Mouse (Mus musculus) stomach, embryonic 14.5 days (tissue): ENCODE measurements around the gene Napa. TPM values are rescaled to one million over a fixed set of nuclear protein-coding genes. Genes with fewer than 3 reads are reported as not detected.

Experiments used
- ATAC-seq: fragments of 200-750 bp; cut with Nextera tagmentation; 2 replicates; pipeline ENCODE4 v1.8.0; 2017; ENCODE audit warnings: low read depth, moderate TSS enrichment; ENCODE audit not compliant: insufficient number of reproducible peaks, insufficient read depth, low FRiP score
- H3K27ac ChIP-seq: fragments of 300-500 bp; sonication (generic); 2 replicates; pipeline ENCODE4 v1.5.1; 2014; ENCODE audit warnings: mild to moderate bottlenecking, low read length, moderate library complexity, mixed read lengths
- H3K27me3 ChIP-seq: fragments of 300-500 bp; sonication (generic); 2 replicates; pipeline ENCODE4 v1.6.1; 2014; ENCODE audit warnings: low read length, control low read depth, mixed read lengths; ENCODE audit not compliant: control insufficient read depth, insufficient read depth
- H3K36me3 ChIP-seq: fragments of 300-500 bp; sonication (generic); 2 replicates; pipeline ENCODE4 v1.6.1; 2014; ENCODE audit warnings: mild to moderate bottlenecking, control low read depth, low read length, moderate library complexity, mixed read lengths; ENCODE audit not compliant: control insufficient read depth, insufficient read depth
- H3K4me1 ChIP-seq: fragments of 300-500 bp; sonication (generic); 2 replicates; pipeline ENCODE4 v1.6.1; 2014; ENCODE audit warnings: low read length, control low read depth, mixed read lengths; ENCODE audit not compliant: control insufficient read depth, insufficient read depth
- H3K4me2 ChIP-seq: fragments of 300-500 bp; sonication (generic); replicated peaks from 2 replicates; pipeline ENCODE4 v1.6.1; 2014; ENCODE audit warnings: low read depth, low read length, control low read depth
- H3K4me3 ChIP-seq: fragments of 300-500 bp; sonication (generic); 2 replicates; pipeline ENCODE4 v1.5.1; 2014; ENCODE audit warnings: low read depth, low read length, control low read depth
- H3K9ac ChIP-seq: fragments of 300-500 bp; sonication (generic); replicated peaks from 2 replicates; pipeline ENCODE4 v1.6.1; 2014; ENCODE audit warnings: low read depth, mild to moderate bottlenecking, control low read depth, low read length, moderate library complexity, mixed read lengths
- H3K9me3 ChIP-seq: fragments of 300-500 bp; sonication (generic); 2 replicates; pipeline ENCODE4 v1.6.1; 2016; ENCODE audit warnings: low read depth, low read length, control low read depth; ENCODE audit not compliant: control insufficient read depth
- WGBS: fragments of 180-500 bp; shearing (Covaris S2); extraction: QIAGEN DNeasy Blood & Tissue Kit; methylation state at CpG from one replicate; pipeline ENCODE4 v1.1.7; 2014; 5-methylcytosine and 5-hydroxymethylcytosine counted together
- polyA plus RNA-seq: library from polyadenylated mRNA; unstranded; fragments of >200 nt; fragmentation: Nextera tagmentation; extraction: Ambion mirVana; gene quantifications from 2 replicates; pipeline ENCODE4 v1.2.1, GENCODE M21; 2014

Napa gene
- polyA plus RNA-seq: 188 and 213 TPM in 2 replicates

DNA sequence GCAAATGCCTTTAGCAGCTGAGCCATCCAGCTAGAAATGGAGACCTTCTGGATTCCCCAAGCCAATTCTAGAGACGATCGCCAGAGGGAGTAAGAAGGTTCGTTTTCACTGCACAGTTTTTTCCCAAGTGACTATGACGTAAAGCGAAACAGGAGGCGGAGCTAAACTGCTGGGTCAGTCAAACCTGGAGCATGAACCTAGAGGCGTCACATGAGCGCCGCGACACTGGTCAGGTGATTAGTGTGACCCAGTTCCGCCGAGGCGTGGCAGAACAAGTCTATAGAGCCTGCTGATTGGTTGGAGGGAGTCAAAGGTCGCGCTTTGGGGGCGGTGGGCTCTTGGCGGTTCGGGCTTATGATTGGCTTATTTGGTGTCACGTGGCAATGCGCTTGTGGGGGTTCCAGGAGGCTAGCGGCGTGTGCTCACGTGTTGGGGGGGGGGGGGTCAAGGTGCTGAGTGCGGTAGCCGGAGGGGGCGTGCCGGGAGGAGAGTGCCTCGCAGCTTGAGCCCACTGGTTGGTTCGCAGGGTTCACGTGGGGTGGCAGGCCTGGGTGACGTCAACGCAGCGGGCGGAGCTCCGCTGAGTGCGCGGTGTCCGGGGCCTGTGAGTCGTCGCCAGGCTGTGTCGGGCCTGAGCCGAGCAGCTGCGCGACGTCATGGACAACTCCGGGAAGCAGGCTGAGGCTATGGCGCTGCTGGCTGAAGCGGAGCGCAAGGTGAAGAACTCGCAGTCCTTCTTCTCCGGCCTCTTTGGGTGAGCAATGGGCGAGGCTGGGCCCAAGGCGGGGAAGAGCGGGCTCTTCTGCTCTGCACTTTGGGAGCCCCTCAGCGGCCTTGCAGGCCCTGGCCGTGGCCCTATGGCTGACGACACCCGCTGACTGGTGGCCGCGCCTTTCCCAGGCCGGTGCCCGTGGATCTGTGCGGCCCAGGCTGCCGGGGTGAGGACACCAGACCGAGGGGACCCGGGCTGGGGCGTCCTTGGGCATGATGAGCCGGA, at the start of gene Napa:
Napa (plus strand) TSS at position 438 of the 997 bp plus-strand sequence.
- under 1% methylated on average over 66 of the region's 68 CpGs for WGBS
- no peaks in the 10 kb centered on the region for H3K27me3 ChIP-seq
- peaks cover 7% of the 10 kb centered on the region; the same call in 1 of the 2 replicates for H3K36me3 ChIP-seq
- no peaks in the 10 kb centered on the region for H3K9me3 ChIP-seq
- H3K4me3 ChIP-seq: peak within 1 kb of the TSS; percentile 100
- peak within 1 kb of the TSS; percentile 99 for H3K9ac ChIP-seq
- H3K4me1 ChIP-seq: peaks cover 11% of the 10 kb centered on the region
- peak; percentile 99 for ATAC-seq
- H3K4me2 ChIP-seq: peak within 1 kb of the TSS; percentile 79
- peak within 1 kb of the TSS; percentile 88 for H3K27ac ChIP-seq

GRCm38 (mm10) chr7:16048675-16049575, 49.3 kb upstream of the Napa start:
- peak overlapping the region; percentile 67 for H3K9ac ChIP-seq
- H3K27ac ChIP-seq: peak overlapping the region; percentile 80
- H3K4me1 ChIP-seq: peaks cover 42% of the 10 kb centered on the region
- WGBS: 9% methylated on average over 36 of the region's 36 CpGs
- no peak for ATAC-seq
- H3K4me3 ChIP-seq: peak overlapping the region; percentile 87
- peak overlapping the region; percentile 80 for H3K4me2 ChIP-seq
- H3K9me3 ChIP-seq: no peaks in the 10 kb centered on the region
- no peaks in the 10 kb centered on the region for H3K36me3 ChIP-seq
- no peaks in the 10 kb centered on the region for H3K27me3 ChIP-seq

GRCm38 (mm10) chr7:16049576-16049915, 48.7 kb upstream of the Napa start:
- WGBS: 77% methylated on average over 7 of the region's 7 CpGs
- no peaks in the 10 kb centered on the region for H3K36me3 ChIP-seq

GRCm38 (mm10) chr7:16050600-16050999, 47.7 kb upstream of the Napa start:
- Histone ChIP-seq H3K9me3 (no peaks in the 10 kb centered on the region), H3K9ac (no peak overlapping the region), H3K27ac (no peak overlapping the region), H3K4me3 (no peak overlapping the region), H3K4me2 (no peak overlapping the region), H3K4me1 (peaks cover 26% of the 10 kb centered on the region), H3K36me3 (no peaks in the 10 kb centered on the region), H3K27me3 (no peaks in the 10 kb centered on the region)
- no peak for ATAC-seq
- WGBS: 88% methylated on average over 3 of the region's 3 CpGs

More at GRCm38 (mm10) chr7:16049576-16049915, 48.7 kb upstream of the Napa start:
- no peak for ATAC-seq
- H3K4me3 ChIP-seq: peak overlapping the region; percentile 87
- H3K9me3 ChIP-seq: no peaks in the 10 kb centered on the region
- H3K9ac ChIP-seq: peak overlapping the region; percentile 67; the same call in 1 of the 2 replicates
- no peaks in the 10 kb centered on the region for H3K27me3 ChIP-seq
- H3K4me1 ChIP-seq: peaks cover 37% of the 10 kb centered on the region
- H3K4me2 ChIP-seq: peak overlapping the region; percentile 80
- no peak overlapping the region for H3K27ac ChIP-seq

GRCm38 (mm10) chr7:16051883-16052595, 46.2 kb upstream of the Napa start:
- H3K4me2 ChIP-seq: peak overlapping the region; percentile 84
- peaks cover 20% of the 10 kb centered on the region for H3K4me1 ChIP-seq
- peak overlapping the region; percentile 69 for H3K9ac ChIP-seq
- ATAC-seq: peak; percentile 16; the same call in 1 of the 2 replicates
- no peaks in the 10 kb centered on the region for H3K27me3 ChIP-seq
- 7% methylated on average over 19 of the region's 19 CpGs for WGBS
- H3K4me3 ChIP-seq: peak overlapping the region; percentile 52
- no peaks in the 10 kb centered on the region for H3K36me3 ChIP-seq
- H3K9me3 ChIP-seq: no peaks in the 10 kb centered on the region
- H3K27ac ChIP-seq: peak overlapping the region; percentile 86

GRCm38 (mm10) chr7:16052684-16053083, 45.6 kb upstream of the Napa start:
- peak; percentile 78 for ATAC-seq
- Histone ChIP-seq H3K4me3 (peak overlapping the region; percentile 52), H3K36me3 (no peaks in the 10 kb centered on the region), H3K9me3 (no peaks in the 10 kb centered on the region), H3K27me3 (no peaks in the 10 kb centered on the region), H3K9ac (peak overlapping the region; percentile 69), H3K4me2 (peak overlapping the region; percentile 84), H3K4me1 (peaks cover 20% of the 10 kb centered on the region), H3K27ac (peak overlapping the region; percentile 86)
- 0% methylated on average over 24 of the region's 24 CpGs for WGBS

DNA sequence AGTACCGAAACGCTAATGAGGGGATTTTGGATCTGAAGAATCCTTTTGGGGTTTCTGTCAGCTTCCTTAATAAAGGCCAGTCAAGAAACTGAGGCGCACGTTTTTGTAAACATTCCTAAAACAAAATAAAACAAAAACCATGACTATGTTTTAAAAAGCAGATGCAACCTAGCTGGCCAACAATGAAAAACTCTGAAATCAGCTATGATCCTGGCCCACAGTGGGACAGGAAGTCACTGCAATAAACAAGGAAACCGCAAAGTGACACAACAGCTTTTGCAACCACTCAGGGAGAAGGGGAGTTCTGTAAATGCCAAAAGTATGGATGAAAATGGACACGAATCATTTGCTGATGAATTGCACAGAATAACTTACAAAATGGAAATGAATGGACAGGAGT, 45.2 kb upstream of the Napa start:
- no peak for ATAC-seq
- H3K9me3 ChIP-seq: no peaks in the 10 kb centered on the region
- H3K27ac ChIP-seq: peak overlapping the region; percentile 55; the same call in 1 of the 2 replicates
- H3K9ac ChIP-seq: no peak overlapping the region
- WGBS: 9% methylated on average over 6 of the region's 6 CpGs
- no peaks in the 10 kb centered on the region for H3K27me3 ChIP-seq
- H3K36me3 ChIP-seq: no peaks in the 10 kb centered on the region
- H3K4me1 ChIP-seq: peaks cover 20% of the 10 kb centered on the region
- H3K4me3 ChIP-seq: peak overlapping the region; percentile 52
- peak overlapping the region; percentile 84 for H3K4me2 ChIP-seq
